Mouse (Mus musculus): ENCODE measurements around the gene Mindy4b-ps. TPM values are rescaled to one million over a fixed set of nuclear protein-coding genes. Genes with fewer than 3 reads are reported as not detected.
A peak's percentile ranks its signal among the peaks of the same experiment; 100 is the strongest.

Gene Mindy4b-ps
- polyA plus RNA-seq, 1 experiment: 2.4 TPM

- no peaks in the 10 kb centered on the region for H3K27me3 ChIP-seq (ENCODE audit: control insufficient read depth, insufficient read depth, low read length)
- peaks cover 15% of the 10 kb centered on the region for H3K4me1 ChIP-seq (ENCODE audit: control insufficient read depth, insufficient read depth, low read length)
- H3K27ac ChIP-seq (ENCODE audit: insufficient read depth, low read length): no peak overlapping the region
- WGBS: 96% methylated on average over 1 of the region's 1 CpGs
- no peak overlapping the region for H3K4me3 ChIP-seq (replicated peaks; ENCODE audit: insufficient read depth, low read depth, low read length)
- no peak for DNase-seq
- TF ChIP-seq POLR2A (IDR thresholded peaks at IDR 0.05; ENCODE audit: borderline replicate concordance, insufficient read depth, low read length) (no peak), CTCF (IDR thresholded peaks at IDR 0.05; ENCODE audit: borderline replicate concordance, insufficient read depth, low read depth, low read length) (no peak)
Measured at GRCm38 (mm10) chr3:58829926-58830325, 7.8 kb upstream of the Mindy4b-ps start.

- Histone ChIP-seq H3K4me3 (replicated peaks; ENCODE audit: insufficient read depth, low read depth, low read length) (no peak overlapping the region), H3K27ac (ENCODE audit: insufficient read depth, low read length) (no peak overlapping the region), H3K27me3 (ENCODE audit: control insufficient read depth, insufficient read depth, low read length) (no peaks in the 10 kb centered on the region), H3K4me1 (ENCODE audit: control insufficient read depth, insufficient read depth, low read length) (peaks cover 12% of the 10 kb centered on the region)
- DNase-seq: no peak
- TF ChIP-seq POLR2A (IDR thresholded peaks at IDR 0.05; ENCODE audit: borderline replicate concordance, insufficient read depth, low read length) (no peak), CTCF (IDR thresholded peaks at IDR 0.05; ENCODE audit: borderline replicate concordance, insufficient read depth, low read depth, low read length) (no peak)
- WGBS: 49% methylated on average over 14 of the region's 14 CpGs
Measured at GRCm38 (mm10) chr3:58828366-58829153, 6.4 kb upstream of the Mindy4b-ps start.

DNA sequence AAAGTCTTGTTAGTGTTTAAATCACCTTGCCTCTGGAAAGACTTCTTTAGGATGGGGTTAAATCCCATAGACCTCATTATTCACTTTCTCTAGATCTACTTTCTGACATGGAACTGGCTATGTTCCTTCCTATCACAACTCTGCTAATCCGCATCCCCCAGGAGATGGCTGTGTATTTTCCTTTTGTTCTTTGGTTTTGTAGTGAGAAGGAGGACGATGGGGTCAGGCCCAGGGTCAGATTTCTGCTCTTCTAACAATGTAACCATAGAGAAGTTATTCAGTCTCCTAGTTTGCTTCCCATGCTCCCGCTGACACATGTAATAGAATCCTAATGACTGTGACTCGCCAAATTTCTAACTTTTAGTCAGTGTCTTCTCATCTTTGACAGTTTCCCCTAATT lies 4.2 kb upstream of the Mindy4b-ps start:
- H3K27me3 ChIP-seq (ENCODE audit: control insufficient read depth, insufficient read depth, low read length): no peaks in the 10 kb centered on the region
- H3K4me3 ChIP-seq (replicated peaks; ENCODE audit: insufficient read depth, low read depth, low read length): no peak overlapping the region
- TF ChIP-seq POLR2A (IDR thresholded peaks at IDR 0.05; ENCODE audit: borderline replicate concordance, insufficient read depth, low read length): no peak
- TF ChIP-seq CTCF (IDR thresholded peaks at IDR 0.05; ENCODE audit: borderline replicate concordance, insufficient read depth, low read depth, low read length): no peak
- no peak overlapping the region for H3K27ac ChIP-seq (ENCODE audit: insufficient read depth, low read length)
- peaks cover 4% of the 10 kb centered on the region; the same call in 1 of the 2 replicates for H3K4me1 ChIP-seq (ENCODE audit: control insufficient read depth, insufficient read depth, low read length)
- DNase-seq: no peak
- 63% methylated on average over 4 of the region's 4 CpGs for WGBS

GRCm38 (mm10) chr3:58817337-58817736 lies 4.8 kb downstream of the Mindy4b-ps start:
- 38% methylated on average over 6 of the region's 6 CpGs for WGBS
- H3K4me3 ChIP-seq (replicated peaks; ENCODE audit: insufficient read depth, low read depth, low read length): no peak overlapping the region
- no peak overlapping the region for H3K27ac ChIP-seq (ENCODE audit: insufficient read depth, low read length)
- DNase-seq: no peak
- H3K27me3 ChIP-seq (ENCODE audit: control insufficient read depth, insufficient read depth, low read length): no peaks in the 10 kb centered on the region
- TF ChIP-seq CTCF (IDR thresholded peaks at IDR 0.05; ENCODE audit: borderline replicate concordance, insufficient read depth, low read depth, low read length) (no peak), POLR2A (IDR thresholded peaks at IDR 0.05; ENCODE audit: borderline replicate concordance, insufficient read depth, low read length) (no peak)
- no peaks in the 10 kb centered on the region for H3K4me1 ChIP-seq (ENCODE audit: control insufficient read depth, insufficient read depth, low read length)

GRCm38 (mm10) chr3:58814191-58814590 lies 7.9 kb downstream of the Mindy4b-ps start:
- WGBS: 33% methylated on average over 3 of the region's 3 CpGs
- Histone ChIP-seq H3K27me3 (ENCODE audit: control insufficient read depth, insufficient read depth, low read length) (no peaks in the 10 kb centered on the region), H3K4me3 (replicated peaks; ENCODE audit: insufficient read depth, low read depth, low read length) (no peak overlapping the region), H3K27ac (ENCODE audit: insufficient read depth, low read length) (no peak overlapping the region), H3K4me1 (ENCODE audit: control insufficient read depth, insufficient read depth, low read length) (peaks cover 8% of the 10 kb centered on the region; the same call in 1 of the 2 replicates)
- DNase-seq: no peak
- TF ChIP-seq POLR2A (IDR thresholded peaks at IDR 0.05; ENCODE audit: borderline replicate concordance, insufficient read depth, low read length): no peak
- no peak for TF ChIP-seq CTCF (IDR thresholded peaks at IDR 0.05; ENCODE audit: borderline replicate concordance, insufficient read depth, low read depth, low read length)

- H3K27me3 ChIP-seq (ENCODE audit: control insufficient read depth, insufficient read depth, low read length): no peaks in the 10 kb centered on the region
- H3K4me1 ChIP-seq (ENCODE audit: control insufficient read depth, insufficient read depth, low read length): peaks cover 8% of the 10 kb centered on the region; the same call in 1 of the 2 replicates
- peak; percentile 79 to 88 for DNase-seq
- peak; percentile 21; the same call in 1 of the 2 replicates for TF ChIP-seq POLR2A (IDR thresholded peaks at IDR 0.05; ENCODE audit: borderline replicate concordance, insufficient read depth, low read length)
- TF ChIP-seq CTCF (IDR thresholded peaks at IDR 0.05; ENCODE audit: borderline replicate concordance, insufficient read depth, low read depth, low read length): no peak
- H3K4me3 ChIP-seq (replicated peaks; ENCODE audit: insufficient read depth, low read depth, low read length): no peak overlapping the region
- H3K27ac ChIP-seq (ENCODE audit: insufficient read depth, low read length): peak overlapping the region; percentile 26; the same call in 1 of the 2 replicates
- WGBS: 17% methylated on average over 11 of the region's 11 CpGs
Measured at GRCm38 (mm10) chr3:58810353-58810752, 11.8 kb downstream of the Mindy4b-ps start.

DNA sequence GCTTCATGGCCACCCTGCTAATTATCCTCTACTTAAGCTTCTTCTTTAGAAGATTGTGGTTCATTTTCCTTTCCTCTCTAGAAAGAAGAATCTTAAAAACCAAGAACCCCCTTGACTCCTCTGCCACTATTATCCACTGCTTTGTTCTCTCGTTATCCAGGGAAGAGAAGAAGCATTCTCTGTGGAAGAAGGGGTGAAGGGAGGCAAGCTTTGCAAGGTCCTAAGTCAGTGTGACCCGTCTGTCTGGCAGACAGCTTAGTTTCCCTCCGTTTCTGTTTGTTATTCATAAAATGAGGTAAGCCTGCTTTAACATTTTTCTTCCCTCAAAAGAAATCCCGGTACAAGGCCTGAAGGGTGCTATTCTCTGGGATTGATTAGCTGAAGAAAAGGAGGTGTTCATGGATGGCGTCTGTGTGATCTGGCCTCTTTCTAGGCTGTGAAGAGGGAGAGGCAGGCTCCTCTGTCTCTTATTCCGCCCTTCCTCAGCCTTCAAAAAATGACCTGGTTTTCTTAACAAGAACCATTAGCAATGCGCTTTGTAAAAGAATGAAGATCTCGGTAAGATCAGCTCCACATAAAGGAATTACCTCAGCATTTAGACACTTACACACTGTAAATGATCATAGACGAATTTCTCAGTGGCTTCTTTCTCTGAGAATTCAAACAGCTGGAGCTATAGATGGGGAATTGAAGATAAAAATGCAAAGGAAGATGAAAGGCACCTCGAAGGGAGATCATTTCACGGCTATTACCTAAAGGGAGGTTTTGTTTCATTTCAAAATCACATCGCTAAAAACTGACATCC lies 12.8 kb downstream of the Mindy4b-ps start:
- 81% methylated on average over 12 of the region's 12 CpGs for WGBS
- Histone ChIP-seq H3K4me1 (ENCODE audit: control insufficient read depth, insufficient read depth, low read length) (peaks cover 8% of the 10 kb centered on the region; the same call in 1 of the 2 replicates), H3K4me3 (replicated peaks; ENCODE audit: insufficient read depth, low read depth, low read length) (no peak overlapping the region), H3K27me3 (ENCODE audit: control insufficient read depth, insufficient read depth, low read length) (no peaks in the 10 kb centered on the region), H3K27ac (ENCODE audit: insufficient read depth, low read length) (no peak overlapping the region)
- no peak for DNase-seq
- no peak for TF ChIP-seq POLR2A (IDR thresholded peaks at IDR 0.05; ENCODE audit: borderline replicate concordance, insufficient read depth, low read length)
- no peak for TF ChIP-seq CTCF (IDR thresholded peaks at IDR 0.05; ENCODE audit: borderline replicate concordance, insufficient read depth, low read depth, low read length)
